Mouse (Mus musculus) right cerebral cortex, adult 2 months (tissue): ENCODE results near the gene Igdcc3.
A peak's percentile ranks its signal among the peaks of the same experiment; 100 is the strongest.

ENCODE experiments used
- DNase-seq, 2 experiments: peaks; one replicate each; pipeline ENCODE4 v3.0.0; 2021 to 2022; ENCODE audit warnings: low spot score in 2 of 2

Gene Igdcc3

DNA sequence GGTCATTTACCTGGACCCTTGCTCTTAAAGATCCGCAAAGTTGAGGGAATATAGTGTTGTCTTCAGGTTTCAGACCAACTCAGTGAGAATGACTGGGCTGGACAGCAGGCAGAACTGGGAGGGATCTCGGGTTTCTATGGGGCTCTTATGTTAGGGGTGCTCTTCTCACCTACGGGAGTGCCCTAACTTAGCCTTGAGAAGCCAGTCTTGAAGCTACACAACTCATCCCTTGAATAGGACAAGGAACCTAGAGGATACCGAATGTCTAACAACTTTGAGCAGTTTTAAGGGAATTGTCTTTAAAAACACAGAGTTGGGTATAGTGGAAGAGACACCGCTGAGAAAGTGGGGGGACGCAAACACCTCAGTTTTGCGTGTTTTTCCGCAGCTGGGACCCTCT, 498 bp upstream of the Igdcc3 start:
- no peak for DNase-seq

DNA sequence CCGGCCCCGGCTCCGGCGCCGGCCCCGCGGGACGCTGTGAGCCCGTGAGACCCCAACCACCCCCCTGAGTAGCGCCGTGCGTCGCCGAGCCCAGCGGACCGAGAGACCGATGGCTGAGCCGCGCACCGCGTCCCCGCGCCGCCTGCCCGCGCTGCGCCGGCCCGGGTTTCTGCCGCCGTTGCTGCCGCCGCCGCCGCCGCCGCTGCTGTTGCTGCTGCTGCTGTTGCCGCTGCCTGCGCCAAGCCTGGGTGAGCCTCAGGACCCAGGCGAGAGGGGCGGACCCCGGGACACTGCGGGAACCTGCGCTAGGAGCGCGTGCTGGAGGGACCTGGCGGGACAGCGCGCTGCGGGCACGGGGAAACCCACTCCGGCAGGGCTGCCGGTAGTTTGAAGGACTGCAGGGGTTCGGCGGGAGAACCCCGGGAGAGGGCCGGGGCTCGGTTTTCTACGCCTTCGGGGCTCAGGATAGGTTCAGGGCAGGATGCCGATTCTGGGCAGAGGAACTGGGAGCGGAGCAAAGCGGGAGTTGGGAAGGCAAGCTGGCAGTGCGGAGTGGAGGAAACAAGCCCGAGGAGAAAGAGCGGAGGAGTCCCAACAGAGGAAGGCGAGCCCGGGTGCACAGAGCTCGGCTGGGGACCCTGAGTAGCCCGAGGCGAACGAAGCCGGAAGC, 452 bp downstream of the Igdcc3 start:
- peak; percentile 37 to 59 for DNase-seq

DNA sequence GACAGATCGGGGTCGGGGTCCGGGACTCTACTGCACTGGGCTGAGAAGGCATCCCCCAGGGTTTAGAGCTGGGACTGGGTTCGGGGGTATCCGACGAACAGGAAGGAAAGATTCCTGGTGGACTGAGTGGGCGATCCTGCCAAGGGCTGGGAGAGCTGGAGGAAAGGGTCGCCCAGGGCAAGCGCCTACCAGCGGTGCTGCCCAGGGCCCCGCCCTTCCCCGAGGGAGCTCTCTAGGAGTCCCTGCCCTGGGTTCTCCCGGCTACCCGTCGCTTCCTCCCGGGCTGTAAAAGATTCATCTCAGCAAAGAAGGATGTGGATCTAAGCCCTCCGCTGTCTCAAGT, 958 bp downstream of the Igdcc3 start:
- no peak for DNase-seq

DNA sequence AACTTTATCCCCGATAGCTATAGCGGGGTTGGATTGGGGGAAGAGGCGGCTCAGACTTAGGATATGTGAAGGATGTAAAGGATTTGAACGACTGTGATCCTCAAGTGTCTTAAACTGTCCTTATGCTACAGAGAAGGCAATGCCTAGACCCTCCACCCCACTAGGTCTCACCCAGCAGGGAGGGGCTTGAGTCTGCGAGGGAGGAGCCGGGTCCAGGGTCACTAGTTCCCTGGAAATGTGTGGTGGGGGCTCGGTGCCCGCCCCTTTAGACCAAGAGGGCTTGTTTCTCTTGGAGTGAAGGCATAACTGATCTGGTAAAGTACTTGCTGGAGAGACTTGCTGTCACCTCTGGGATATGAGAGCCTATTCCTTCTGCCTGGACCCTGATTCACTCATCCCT, 1.4 kb downstream of the Igdcc3 start:
- no peak for DNase-seq

DNA sequence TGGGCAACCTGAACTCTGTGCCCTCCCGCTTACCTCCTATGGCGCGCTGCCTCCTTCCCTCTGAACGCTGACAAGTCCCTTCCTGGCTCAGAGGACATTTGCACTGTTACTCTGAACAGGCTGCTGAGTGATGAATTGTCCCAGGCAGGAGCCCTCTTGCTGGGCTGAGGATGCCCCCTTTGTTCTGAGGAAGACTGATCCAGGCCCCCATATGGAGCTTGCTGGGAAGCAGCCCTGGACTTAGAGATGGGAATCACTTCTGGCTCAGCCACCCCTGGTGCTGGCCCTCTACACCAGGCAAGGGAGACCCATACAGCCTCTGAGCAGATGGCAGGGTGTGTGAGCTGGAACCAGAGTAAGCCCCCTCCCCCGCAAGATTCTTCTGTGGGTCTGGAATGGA, 5.0 kb downstream of the Igdcc3 start:
- no peak for DNase-seq

DNA sequence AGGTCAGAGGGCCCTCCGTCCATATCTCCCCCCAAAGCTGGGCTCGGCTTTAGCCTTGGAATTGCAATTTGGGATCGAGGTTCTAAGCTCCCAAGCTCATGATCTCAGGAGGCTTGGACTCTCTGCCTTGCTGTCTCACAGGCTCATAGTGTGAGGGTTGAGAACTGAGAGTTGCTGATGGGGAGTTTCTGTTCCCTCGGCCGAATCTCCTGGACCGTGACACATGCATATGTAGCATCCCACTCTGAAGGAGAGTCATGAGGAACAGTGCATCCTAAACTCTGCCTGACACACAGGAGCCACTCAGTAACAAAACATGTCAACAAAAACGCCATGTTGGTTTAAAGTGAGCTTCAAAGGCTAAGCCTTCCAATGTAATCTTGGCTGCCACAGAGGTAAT, 7.5 kb downstream of the Igdcc3 start:
- no peak for DNase-seq

DNA sequence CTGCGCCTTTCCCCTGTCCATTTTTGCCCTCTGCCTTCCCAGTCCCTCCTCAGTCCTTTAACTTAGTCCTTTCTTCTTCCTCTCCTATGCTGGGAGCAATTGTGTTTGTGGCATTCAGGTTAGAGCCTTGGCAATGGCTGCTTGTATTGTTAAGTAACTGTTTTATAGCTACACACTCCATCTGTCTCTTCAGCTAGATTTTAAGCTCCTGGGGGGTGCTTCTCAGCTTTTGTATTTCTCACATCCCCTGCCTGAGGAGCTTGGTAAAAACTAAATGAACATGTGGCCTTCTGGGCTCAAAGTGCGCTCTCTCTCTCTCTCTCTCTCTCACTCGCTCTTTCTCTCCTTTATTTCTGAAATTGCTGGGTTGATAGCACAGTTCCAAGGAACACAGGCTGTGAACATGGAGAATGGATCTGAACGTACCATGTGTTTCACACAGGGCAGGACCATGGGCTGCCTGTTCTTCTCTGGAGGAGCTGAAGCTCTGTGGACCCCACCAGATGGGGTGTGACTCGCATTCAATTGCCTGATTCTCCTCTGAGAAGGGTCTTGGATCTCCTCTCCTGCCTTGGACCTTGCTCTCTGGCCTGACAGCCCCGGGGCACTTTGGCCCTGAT, 11.8 kb downstream of the Igdcc3 start:
- DNase-seq, result no peak

DNA sequence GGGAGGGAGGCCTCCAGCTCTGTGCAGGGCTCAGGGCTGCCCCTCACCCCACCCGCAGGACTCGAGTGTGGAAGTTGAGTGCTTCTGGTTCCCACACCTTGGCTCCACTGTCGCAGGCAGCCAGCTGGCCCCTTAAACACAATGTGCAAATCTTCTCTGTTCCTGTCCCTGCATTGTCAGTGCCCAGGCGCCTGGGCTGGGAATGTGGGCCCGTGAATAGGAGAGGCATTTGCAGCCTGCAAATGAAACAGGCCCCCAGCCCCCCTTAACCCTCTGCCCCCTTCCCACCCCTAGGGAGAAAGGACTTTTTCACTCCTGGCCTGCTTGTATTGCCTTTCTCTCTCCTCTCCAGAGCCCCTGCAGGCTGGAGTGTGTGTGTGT, 12.3 kb downstream of the Igdcc3 start:
- DNase-seq, result no peak

DNA sequence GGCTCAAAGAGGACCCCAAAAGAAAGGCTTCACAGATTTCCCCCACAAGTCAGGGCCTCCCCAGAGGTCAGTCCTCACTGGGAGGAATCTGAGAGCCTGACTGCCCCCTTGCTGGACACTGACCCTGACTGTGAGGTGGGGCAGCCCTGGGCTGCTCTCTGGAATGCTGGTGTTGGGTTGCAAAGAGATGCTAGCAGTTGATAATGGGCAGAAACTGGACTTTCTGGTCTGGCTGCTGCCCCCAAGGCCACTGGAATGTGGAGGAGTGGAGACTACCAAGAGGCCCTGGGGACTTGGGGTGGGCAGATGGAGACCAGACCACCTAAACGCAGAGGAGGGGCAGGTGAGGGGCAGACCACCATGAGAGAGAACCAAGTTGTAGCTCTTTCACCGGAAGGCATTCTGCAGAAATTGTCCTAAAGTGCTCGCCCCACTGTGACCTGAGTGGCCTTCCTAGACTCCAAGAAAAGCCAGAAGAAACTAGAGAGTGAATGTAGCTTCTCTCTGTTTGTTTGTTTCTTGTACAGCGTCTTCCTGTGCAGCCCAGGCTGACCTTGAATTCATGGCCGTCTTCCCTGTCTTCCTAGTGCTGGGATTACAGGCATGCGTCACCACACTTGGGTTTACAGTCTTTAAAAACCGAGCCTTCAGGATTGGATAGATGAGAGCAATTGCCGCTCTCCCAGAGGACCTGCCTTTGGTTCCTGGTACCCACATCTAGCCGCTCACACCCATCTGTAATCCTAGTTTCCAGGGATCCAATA, 13.9 kb downstream of the Igdcc3 start:
- no peak for DNase-seq

DNA sequence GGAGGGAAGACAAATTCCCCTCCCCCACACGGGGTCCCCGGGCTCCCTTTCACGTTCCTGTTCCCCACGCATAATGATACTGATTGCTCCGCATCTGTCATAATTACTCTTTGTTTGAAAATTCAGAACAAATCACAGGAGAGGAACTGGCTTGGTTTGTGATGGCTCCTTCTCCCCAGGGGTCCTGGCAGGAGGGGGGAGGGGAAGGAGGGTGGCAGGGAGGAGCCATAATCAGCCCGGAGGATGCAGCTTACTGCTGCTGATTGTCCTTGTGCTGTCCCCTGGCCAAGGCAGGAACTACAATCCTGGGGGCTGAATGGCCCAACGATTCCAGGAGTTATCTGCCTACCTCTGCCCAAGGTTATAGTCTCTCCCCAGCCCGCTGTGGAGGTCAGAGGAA, 15.6 kb downstream of the Igdcc3 start:
- no peak for DNase-seq

DNA sequence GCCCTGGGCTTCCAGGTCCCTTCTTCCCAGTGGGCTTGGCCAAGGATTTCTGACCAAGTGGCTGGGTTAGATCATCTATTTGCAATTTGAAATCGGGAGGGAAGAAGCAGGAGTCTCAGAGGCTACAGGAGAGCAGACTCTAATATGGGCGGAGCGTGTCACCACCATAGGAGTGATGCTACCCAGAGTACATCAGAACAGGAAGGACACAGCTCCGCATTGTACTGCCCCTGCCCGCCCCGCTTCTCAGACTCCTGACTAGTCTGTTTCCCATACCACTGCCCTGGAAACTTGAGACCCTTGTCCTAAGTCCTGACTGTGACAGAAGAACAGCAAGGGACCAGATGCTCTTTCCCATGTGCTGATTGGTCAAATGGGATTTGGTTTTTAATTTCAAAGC, 16.6 kb downstream of the Igdcc3 start:
- DNase-seq, result no peak

DNA sequence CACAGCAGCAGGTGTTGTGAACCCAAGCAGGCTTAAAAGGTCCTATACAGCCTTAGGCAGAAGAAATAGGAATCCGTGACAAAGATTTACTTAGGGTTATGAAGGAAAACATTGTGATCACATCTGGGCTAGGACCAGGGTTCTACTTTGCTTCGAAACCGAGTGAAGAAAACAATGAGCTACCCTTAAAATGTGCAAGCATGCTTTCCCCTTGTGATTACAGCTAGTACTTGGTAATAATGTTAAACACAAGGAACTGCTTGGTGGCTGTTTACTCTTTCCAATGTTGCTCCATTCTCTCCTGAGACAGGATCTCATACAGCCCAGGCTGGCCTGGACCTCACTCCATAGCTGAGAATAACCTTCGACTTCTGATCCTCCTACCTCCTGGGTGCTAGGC, 20.2 kb downstream of the Igdcc3 start:
- no peak for DNase-seq

DNA sequence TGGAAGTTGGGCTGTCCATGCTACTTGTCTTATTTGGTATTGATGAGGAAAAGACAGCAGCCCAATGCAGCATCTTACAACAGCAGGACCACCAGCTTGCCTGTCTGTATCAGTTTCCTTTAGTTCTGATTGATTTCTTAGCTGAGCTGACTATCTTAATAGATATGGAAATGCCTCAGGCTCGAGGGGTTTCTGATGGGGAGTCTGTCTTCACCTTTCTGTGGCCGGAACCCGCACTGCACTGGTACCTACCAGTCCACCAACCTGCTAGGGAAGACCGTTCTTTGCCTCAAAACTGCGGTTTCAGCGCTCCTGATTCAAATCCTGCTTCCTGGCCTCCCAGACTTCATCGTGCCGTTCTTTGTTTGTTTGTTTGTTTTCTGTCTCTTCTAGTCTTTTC, 20.9 kb downstream of the Igdcc3 start:
- DNase-seq, result no peak

DNA sequence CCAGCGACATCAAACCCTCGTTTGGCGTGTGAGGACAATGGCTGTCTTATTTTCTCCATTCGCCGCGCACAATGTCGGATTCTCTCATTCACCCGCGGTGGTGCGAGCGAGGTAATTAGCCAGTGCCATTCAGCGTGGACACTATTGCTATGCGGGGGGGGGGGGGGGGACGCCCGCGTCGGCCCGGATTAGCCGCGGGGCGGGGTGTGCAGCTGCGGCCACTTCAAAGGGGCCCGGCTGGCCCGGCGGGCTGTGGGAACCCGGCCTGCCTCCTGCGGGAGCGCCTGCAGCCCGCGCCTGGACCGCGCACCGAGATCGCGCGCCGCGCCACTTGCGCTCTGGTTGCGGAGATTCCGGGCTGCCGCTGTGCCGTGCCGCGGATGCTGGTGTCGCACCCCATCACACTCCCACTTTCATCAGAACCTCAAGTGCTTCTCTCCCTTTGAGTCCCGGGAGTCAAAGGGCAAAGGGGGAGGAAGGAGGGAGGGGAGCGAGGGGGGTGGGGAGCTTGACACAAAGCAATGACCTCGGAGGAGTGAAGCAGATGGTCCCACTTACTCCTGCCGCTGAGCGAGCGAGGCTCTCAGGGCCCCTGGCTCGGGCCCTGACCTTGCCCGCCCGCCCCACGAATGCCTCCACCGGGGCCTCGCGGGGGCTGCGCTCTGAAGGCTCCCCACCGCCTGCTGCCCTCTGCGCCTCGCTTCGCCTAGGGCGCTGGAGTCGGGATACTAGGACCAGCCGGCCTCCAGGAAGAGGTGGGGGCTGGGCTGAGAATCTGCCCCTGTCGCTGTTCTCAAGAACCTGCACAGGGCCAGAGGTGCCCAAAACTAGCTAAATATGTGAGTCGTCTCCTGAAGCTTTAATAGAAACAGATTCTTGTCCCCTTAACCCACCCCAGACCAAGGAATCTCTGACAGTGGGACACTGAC, 22.0 kb downstream of the Igdcc3 start:
- DNase-seq, result peak; percentile 33 to 49

DNA sequence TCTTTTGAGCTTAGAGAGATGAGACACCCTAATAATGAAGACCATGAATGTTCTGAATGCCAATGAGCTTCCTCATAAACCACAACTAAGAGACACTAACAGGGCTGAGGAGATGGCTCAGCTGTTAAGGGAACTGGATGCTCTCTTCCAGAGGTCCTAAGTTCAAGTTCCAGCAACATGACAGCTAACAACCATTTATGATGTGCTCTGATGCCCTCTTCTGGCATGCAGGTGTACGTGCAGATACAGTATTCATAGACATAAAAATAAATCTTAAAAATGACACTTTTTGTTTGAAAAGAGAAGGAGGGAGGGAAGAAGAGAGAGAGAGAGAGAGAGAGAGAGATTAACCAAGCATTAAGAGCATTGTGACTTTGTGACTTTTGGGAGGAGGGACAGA, 23.9 kb downstream of the Igdcc3 start:
- DNase-seq, result no peak

DNA sequence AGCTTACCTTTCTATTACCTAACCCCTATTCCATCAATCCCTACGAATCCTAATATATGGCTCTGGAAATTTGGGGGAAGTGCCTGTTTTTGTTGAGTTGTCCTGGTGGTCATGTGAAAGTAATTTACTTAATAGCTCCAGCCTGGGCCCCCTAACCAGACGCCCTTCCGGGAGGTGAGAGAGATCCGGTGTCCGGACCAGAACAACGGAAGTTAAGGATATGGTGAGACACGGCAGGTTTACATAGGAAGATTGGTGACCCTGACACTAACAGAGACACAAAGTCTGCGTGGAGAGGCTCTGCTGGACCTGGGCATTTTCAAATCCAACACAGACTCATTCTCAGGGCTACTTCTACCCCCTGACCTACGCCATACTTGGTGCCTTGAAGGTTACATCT, 25.4 kb downstream of the Igdcc3 start:
- no peak for DNase-seq

DNA sequence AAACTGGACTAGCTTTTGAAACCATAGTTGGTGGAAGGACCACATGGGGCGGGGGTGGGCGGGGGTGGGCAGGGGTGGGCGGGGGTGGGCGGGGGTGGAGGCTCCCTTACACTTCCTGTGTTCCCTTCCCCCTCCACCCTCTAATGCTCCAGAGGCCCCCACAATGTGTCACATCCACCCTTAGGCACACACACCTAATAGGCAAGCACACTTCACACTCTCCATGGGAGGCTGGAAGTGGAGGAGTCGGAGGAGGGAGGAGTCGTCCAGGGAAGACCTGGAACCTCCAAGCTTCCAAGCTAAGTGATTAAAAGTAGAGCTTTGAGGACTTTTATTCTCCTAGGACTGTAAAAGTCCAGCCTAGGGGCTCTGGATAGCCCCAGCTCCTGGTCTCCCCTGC, 27.5 kb downstream of the Igdcc3 start:
- DNase-seq, result no peak

DNA sequence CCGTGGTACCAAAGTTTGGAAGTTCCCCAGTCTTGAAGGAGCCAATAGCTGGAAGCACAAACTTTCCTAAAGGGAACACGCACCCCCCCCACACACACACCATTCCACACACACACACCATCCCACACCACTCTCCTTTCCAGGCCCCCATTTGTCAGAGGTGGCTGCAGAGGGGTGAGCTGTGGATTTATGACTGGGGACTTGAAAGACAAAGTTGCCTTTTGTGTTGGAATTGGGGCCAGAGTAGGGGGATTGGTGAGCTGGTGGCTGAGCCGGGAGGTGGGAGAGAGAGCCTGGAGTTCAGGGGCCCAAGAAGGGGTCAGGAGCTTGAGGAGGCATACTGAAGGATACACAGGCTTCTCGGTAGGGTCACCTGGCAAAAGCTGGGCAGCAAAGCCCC, 28.0 kb downstream of the Igdcc3 start:
- DNase-seq, result no peak

DNA sequence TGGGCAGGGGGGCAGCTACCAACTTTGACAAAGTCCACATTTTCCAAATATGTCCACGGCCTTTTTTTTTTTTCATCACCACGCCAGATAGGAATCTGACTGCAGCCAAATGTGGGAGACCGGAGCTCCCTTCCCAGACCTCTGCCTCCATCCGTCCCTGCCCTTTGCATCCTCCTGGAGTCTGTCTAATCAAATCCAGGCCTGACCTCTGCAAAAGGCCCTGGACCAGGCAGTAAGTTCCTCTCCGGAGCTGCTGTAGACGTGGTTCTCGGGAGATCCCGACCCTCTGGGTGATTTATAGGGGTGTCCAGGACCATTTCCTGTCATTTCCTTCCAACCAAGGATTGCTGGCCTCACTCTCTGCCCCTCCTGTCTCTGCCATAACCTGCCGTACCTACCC, 31.7 kb downstream of the Igdcc3 start:
- no peak for DNase-seq

DNA sequence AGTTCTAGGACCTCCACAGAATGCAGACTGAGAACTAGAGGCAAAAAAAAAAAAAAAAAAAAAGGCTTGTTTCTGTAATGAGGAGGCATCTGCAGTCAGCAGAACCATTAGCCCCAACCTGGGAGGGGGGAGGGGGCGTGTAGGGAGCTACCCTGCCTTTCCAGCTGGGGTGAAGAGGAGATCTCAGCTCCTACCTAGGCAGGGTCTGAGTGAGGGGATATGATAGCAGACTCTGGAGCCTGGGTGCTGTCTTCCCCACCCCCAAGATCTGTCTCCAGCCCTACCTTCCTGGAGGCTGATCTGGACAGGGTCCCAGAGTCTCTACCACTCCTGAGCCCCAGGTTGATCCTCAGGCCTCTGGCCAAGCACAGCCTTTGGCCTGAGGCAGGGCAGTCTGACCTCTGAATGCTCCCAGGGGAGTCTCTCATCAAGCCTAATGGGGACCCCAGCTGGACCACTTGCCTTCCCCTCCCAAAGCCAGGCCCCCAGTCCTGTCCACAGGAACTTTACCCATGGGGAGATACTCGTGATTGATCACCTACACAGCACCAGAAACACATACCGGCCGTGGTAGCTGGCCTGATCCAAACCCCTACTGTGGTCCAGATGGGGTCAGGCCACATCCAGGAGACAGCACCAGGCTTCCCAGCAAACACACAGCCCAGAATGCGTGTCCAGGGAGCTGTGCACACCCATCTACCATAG, 34.4 kb downstream of the Igdcc3 start:
- no peak for DNase-seq

DNA sequence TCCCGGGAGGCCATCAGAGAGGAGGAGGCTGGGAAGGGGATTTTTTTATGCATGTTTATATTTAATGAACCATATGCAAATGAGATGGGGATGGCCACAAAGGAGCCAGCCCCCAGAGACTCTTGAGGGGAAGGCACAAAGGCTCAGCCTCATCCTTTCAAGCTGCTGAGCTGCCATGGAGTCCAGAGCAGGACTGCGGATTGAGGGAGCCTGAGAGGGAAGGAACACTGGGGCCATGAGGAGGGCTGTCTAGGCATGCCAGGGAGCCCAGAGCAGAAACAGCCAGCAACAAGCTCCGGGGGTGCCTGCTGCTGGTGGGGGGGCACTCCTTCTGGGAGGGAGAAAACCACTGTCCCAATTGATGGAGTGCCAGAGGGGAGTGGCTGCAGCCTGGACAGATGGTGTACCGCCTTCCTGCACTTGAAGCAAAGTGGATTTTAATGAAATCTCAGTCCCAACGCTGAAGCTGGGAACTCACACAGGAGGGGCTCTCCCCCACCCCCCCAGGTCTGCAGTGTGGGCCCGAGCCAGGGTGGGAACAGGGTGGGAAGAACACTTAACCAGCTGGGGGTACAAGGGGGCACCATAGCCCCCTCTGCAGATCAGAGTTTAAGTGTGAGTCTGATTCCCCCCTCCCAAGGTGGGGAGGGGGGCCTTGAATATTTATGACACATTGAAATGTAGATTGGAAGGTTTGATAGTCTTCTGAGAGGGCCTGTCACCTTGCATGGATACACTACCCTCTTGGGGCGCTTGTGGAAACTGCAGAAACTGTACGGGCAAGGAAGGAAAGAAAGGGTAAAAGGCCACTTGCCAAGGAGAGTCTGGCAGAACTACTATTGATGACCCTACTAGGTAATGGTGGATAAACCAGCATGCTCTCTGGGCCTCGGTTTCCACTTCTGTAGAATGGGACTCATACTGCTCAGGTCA, 35.2 kb downstream of the Igdcc3 start:
- no peak for DNase-seq
